Mouse (Mus musculus) C2C12 (cell line): Measurements from ENCODE around the gene Gpc6. TPM values are rescaled to one million over a fixed set of nuclear protein-coding genes. Genes with fewer than 3 reads are reported as not detected.

Source experiments
- H3K27me3 ChIP-seq: one replicate; pipeline ENCODE4 v1.6.1; 2011; ENCODE audit not compliant: control insufficient read depth, insufficient read depth, insufficient read length
- H3K36me3 ChIP-seq: one replicate; pipeline ENCODE4 v1.6.1; 2011; ENCODE audit not compliant: control insufficient read depth, insufficient read depth
- H3K4me3 ChIP-seq: one replicate; pipeline ENCODE4 v1.5.1; 2011; ENCODE audit warnings: mild to moderate bottlenecking, control low read depth; ENCODE audit not compliant: poor library complexity, insufficient read depth, severe bottlenecking
- H3K79me2 ChIP-seq: one replicate; pipeline ENCODE4 v1.6.1; 2011; ENCODE audit not compliant: control insufficient read depth, insufficient read depth
- H3K79me3 ChIP-seq: one replicate; pipeline ENCODE4 v1.6.1; 2011; ENCODE audit warnings: low read depth, control low read depth
- H3ac ChIP-seq: one replicate; pipeline ENCODE3; 2011; ENCODE audit warnings: low read depth; ENCODE audit not compliant: control insufficient read depth, insufficient read length
- CEBPB ChIP-seq: IDR thresholded peaks from one replicate; pipeline ENCODE4 v1.6.1; 2011; ENCODE audit warnings: low read depth, mild to moderate bottlenecking, control low read depth, moderate library complexity
- CTCF ChIP-seq: IDR thresholded peaks from one replicate; pipeline ENCODE4 v1.5.1; 2011; ENCODE audit not compliant: control insufficient read depth, insufficient read depth, insufficient read length
- FOSL1 ChIP-seq: IDR thresholded peaks from one replicate; pipeline ENCODE4 v1.8.0; 2011; ENCODE audit warnings: mild to moderate bottlenecking, low read length; ENCODE audit not compliant: poor library complexity, insufficient read depth, severe bottlenecking
- MAX ChIP-seq: IDR thresholded peaks from one replicate; pipeline ENCODE4 v1.6.1; 2011; ENCODE audit warnings: mild to moderate bottlenecking, control low read depth
- MYOD1 ChIP-seq: IDR thresholded peaks from one replicate; pipeline ENCODE4 v1.6.1; 2011; ENCODE audit warnings: low read depth; ENCODE audit not compliant: control insufficient read depth, insufficient read length
- MYOG ChIP-seq: IDR thresholded peaks from one replicate; pipeline ENCODE4 v1.6.1; 2011; ENCODE audit not compliant: control insufficient read depth, insufficient read length; ENCODE audit errors: extremely low read depth
- USF1 ChIP-seq: IDR thresholded peaks from one replicate; pipeline ENCODE4 v1.6.1; 2011; ENCODE audit warnings: low read depth, mild to moderate bottlenecking, control low read depth, moderate library complexity
- polyA plus RNA-seq: library from polyadenylated mRNA; unstranded; fragments of >200 nt; fragmentation: generic; extraction: Trizol; gene quantifications from one replicate; pipeline ENCODE4 v1.2.1, GENCODE M21; 2012; ENCODE audit warnings: missing spikeins

Gene Gpc6
- polyA plus RNA-seq, 1 experiment, result 9.6 TPM

DNA sequence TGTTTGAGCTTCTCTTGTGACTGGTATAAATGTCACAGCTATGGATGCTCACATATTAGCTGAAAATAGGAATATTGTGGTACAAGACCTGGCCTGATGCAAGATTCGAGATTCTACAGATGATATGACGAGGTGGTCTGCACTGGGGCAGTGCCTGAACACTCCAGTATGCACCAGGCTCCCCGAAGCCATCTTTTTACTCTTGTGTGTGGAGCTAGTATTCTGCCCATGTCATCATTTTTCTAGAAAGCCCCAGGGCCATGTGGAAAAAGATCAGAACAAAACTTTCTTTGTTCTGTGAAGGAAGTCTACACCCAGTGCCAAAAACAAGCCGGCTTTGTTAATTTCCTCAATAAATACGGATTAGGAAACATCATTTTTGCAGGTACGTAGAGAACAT, 39.7 kb downstream of the Gpc6 start:
- Histone ChIP-seq H3K79me2 (no peaks in the 10 kb centered on the region), H3K4me3 (no peak overlapping the region), H3ac (no peak overlapping the region), H3K36me3 (no peaks in the 10 kb centered on the region), H3K79me3 (no peaks in the 10 kb centered on the region), H3K27me3 (no peaks in the 10 kb centered on the region)
- no peak for TF ChIP-seq MYOG
- no peak for TF ChIP-seq MAX
- no peak for TF ChIP-seq FOSL1
- no peak for TF ChIP-seq CEBPB
- TF ChIP-seq USF1, result no peak
- TF ChIP-seq CTCF, result no peak
- TF ChIP-seq MYOD1, result no peak

GRCm38 (mm10) chr14:116974708-116975107, 49.6 kb downstream of the Gpc6 start:
- Histone ChIP-seq H3ac (no peak overlapping the region), H3K4me3 (no peak overlapping the region), H3K36me3 (no peaks in the 10 kb centered on the region), H3K79me3 (peaks cover 3% of the 10 kb centered on the region), H3K79me2 (peaks cover 19% of the 10 kb centered on the region), H3K27me3 (no peaks in the 10 kb centered on the region)
- TF ChIP-seq MYOG (no peak), CTCF (no peak), FOSL1 (no peak), MAX (no peak)

GRCm38 (mm10) chr14:116975224-116975623, 50.1 kb downstream of the Gpc6 start:
- TF ChIP-seq FOSL1 (no peak), CEBPB (no peak)
- Histone ChIP-seq H3K4me3 (no peak overlapping the region), H3K36me3 (no peaks in the 10 kb centered on the region), H3K79me3 (peaks cover 3% of the 10 kb centered on the region), H3ac (no peak overlapping the region), H3K79me2 (peaks cover 23% of the 10 kb centered on the region), H3K27me3 (no peaks in the 10 kb centered on the region)

GRCm38 (mm10) chr14:116977259-116977658, 52.1 kb downstream of the Gpc6 start:
- H3K79me2 ChIP-seq, result peaks cover 39% of the 10 kb centered on the region
- no peaks in the 10 kb centered on the region for H3K27me3 ChIP-seq
- H3ac ChIP-seq, result no peak overlapping the region
- no peaks in the 10 kb centered on the region for H3K36me3 ChIP-seq
- peaks cover 5% of the 10 kb centered on the region for H3K79me3 ChIP-seq
- no peak for TF ChIP-seq MYOD1
- TF ChIP-seq USF1, result no peak
- TF ChIP-seq MYOG, result no peak
- no peak overlapping the region for H3K4me3 ChIP-seq

DNA sequence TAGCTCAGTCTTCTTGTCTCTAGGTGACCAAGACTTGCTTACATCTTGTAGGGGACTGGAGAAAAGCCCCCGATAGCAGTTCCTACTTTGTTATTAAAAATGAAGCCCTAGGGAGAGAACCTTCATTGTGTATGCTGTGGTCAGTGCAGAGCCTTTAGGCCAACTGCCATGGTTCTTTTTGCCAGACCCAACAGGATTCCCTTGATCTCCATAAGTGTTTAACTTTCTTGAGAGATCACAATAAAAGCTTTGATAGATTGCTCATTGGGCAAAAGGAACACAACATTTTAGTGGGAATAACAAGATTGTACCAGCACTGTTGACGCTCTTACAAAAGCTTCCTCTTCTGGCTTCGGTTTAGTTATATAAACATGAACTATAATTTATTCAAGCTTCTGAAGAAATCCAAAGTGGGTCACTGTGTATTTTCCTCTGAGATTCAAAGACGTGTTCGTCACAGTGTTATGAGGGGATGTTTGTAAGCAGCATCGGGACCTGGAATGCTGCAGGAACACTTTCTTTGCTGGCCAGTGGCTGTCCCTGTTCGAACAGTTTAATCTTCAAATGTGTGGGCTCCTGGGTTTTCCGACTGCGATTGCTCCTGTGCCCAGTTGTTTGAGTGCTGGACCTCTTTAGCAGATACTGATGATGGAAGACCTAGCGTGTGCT, 54.7 kb downstream of the Gpc6 start:
- H3K79me2 ChIP-seq, result peaks cover 39% of the 10 kb centered on the region
- H3ac ChIP-seq, result no peak overlapping the region
- no peaks in the 10 kb centered on the region for H3K36me3 ChIP-seq
- no peak overlapping the region for H3K4me3 ChIP-seq
- H3K79me3 ChIP-seq, result peaks cover 5% of the 10 kb centered on the region
- TF ChIP-seq MAX (no peak), MYOG (no peak), MYOD1 (no peak), CEBPB (no peak), USF1 (no peak), CTCF (no peak), FOSL1 (no peak)
- no peaks in the 10 kb centered on the region for H3K27me3 ChIP-seq

GRCm38 (mm10) chr14:116981711-116982110, 56.6 kb downstream of the Gpc6 start:
- no peaks in the 10 kb centered on the region for H3K27me3 ChIP-seq
- H3K79me3 ChIP-seq, result peaks cover 4% of the 10 kb centered on the region
- H3K4me3 ChIP-seq, result no peak overlapping the region
- H3K36me3 ChIP-seq, result no peaks in the 10 kb centered on the region
- H3ac ChIP-seq, result no peak overlapping the region
- peaks cover 29% of the 10 kb centered on the region for H3K79me2 ChIP-seq
- no peak for TF ChIP-seq MAX
- no peak for TF ChIP-seq MYOD1
- no peak for TF ChIP-seq CEBPB
- TF ChIP-seq FOSL1, result no peak
- no peak for TF ChIP-seq USF1
- TF ChIP-seq MYOG, result no peak
- no peak for TF ChIP-seq CTCF
